Mouse (Mus musculus): Measurements from ENCODE around the gene Chil1. TPM values are rescaled to one million over a fixed set of nuclear protein-coding genes. Genes with fewer than 3 reads are reported as not detected.

Chil1 gene
- polyA plus RNA-seq, 1 experiment = 0.08 TPM

DNA sequence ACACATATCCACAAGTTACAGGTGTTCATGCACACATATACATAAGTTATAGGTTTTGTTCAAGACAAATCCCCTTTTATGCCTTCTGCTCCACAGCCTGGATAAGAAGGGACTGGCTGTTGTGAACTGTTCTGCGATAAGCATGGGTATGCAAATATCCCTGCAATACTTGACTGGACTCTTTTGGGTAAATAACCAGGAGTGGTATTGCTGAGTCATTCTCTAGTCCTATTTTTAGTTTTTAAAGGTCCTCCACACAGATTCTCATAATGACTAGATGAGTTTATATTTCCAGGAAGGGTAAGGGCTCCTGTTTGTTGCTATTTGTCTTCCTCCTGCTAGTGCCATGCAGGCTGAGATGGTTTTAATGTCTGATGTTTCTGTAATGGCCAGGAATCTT lies 39.2 kb downstream of the Chil1 start:
- Histone ChIP-seq H3K27me3 (ENCODE audit: control insufficient read depth, insufficient read depth, insufficient read length) (peaks cover 14% of the 10 kb centered on the region), H3K79me3 (ENCODE audit: low read depth) (no peaks in the 10 kb centered on the region), H3K4me3 (ENCODE audit: insufficient read depth, poor library complexity, severe bottlenecking) (no peak overlapping the region), H3K79me2 (ENCODE audit: control insufficient read depth, insufficient read depth) (no peaks in the 10 kb centered on the region), H3K36me3 (ENCODE audit: control insufficient read depth, insufficient read depth) (no peaks in the 10 kb centered on the region), H3ac (ENCODE audit: control insufficient read depth, insufficient read length, low read depth) (no peak overlapping the region)
- no peak for TF ChIP-seq MAX (IDR thresholded peaks at IDR 0.05)
- TF ChIP-seq CEBPB (IDR thresholded peaks at IDR 0.05; ENCODE audit: low read depth) = no peak
- TF ChIP-seq CTCF (IDR thresholded peaks at IDR 0.05; ENCODE audit: control insufficient read depth, insufficient read depth, insufficient read length) = no peak
- no peak for TF ChIP-seq MYOD1 (IDR thresholded peaks at IDR 0.05; ENCODE audit: control insufficient read depth, insufficient read length, low read depth)
- TF ChIP-seq USF1 (IDR thresholded peaks at IDR 0.05; ENCODE audit: low read depth) = no peak
- no peak for TF ChIP-seq FOSL1 (IDR thresholded peaks at IDR 0.05; ENCODE audit: insufficient read depth, low read length, poor library complexity, severe bottlenecking)
- no peak for TF ChIP-seq MYOG (IDR thresholded peaks at IDR 0.05; ENCODE audit: control insufficient read depth, extremely low read depth, insufficient read length)

DNA sequence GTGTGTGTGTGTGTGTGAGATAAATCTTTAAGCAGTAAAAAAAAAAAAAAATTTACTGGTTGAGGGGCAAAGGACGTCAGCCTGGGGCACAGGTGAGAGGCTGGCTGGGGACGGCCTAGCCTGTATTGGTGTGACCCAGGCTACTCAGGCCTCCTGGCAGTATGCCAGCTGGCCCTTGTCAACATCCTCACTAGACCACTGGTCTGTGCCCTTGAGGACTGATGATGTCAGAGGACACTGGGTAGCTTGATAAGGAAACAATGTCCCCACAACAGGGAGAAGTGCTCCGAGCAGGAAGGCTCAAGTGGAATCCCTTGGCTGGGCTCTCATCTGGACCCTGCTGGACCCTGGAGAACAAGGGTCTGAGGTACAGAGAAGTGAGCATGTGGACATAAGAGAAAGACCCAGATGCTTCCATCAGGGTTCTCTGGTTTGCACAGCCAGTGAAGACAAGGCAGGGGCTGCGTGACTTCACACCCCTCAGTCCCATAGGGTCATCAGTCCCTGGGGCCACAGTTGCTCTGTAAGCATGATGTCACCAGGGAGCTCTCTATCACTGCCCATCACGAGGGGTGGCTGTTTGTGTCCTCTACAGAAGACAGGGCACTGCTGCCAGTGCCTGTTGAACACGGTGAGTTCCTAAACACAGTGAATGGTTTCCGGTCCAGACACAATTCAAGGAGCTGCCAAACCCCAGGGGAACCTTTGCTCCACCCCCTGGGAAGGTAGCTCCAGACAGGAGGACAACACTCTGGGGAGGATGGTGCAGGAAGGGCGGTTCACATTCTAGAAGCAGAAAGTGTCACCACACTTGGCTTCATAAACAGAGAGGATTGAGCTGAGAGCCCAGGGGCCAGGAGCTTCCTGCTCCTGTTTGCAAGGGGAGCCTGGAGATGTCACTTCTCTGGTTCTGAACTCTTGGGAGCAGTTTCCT lies 40.4 kb downstream of the Chil1 start:
- no peaks in the 10 kb centered on the region for H3K79me3 ChIP-seq (ENCODE audit: low read depth)
- H3K79me2 ChIP-seq (ENCODE audit: control insufficient read depth, insufficient read depth) = no peaks in the 10 kb centered on the region
- no peaks in the 10 kb centered on the region for H3K36me3 ChIP-seq (ENCODE audit: control insufficient read depth, insufficient read depth)
- TF ChIP-seq MYOG (IDR thresholded peaks at IDR 0.05; ENCODE audit: control insufficient read depth, extremely low read depth, insufficient read length) (no peak), CEBPB (IDR thresholded peaks at IDR 0.05; ENCODE audit: low read depth) (no peak), MAX (IDR thresholded peaks at IDR 0.05) (no peak), CTCF (IDR thresholded peaks at IDR 0.05; ENCODE audit: control insufficient read depth, insufficient read depth, insufficient read length) (no peak)
- no peak overlapping the region for H3ac ChIP-seq (ENCODE audit: control insufficient read depth, insufficient read length, low read depth)
- H3K4me3 ChIP-seq (ENCODE audit: insufficient read depth, poor library complexity, severe bottlenecking) = no peak overlapping the region
- H3K27me3 ChIP-seq (ENCODE audit: control insufficient read depth, insufficient read depth, insufficient read length) = peaks cover 20% of the 10 kb centered on the region

DNA sequence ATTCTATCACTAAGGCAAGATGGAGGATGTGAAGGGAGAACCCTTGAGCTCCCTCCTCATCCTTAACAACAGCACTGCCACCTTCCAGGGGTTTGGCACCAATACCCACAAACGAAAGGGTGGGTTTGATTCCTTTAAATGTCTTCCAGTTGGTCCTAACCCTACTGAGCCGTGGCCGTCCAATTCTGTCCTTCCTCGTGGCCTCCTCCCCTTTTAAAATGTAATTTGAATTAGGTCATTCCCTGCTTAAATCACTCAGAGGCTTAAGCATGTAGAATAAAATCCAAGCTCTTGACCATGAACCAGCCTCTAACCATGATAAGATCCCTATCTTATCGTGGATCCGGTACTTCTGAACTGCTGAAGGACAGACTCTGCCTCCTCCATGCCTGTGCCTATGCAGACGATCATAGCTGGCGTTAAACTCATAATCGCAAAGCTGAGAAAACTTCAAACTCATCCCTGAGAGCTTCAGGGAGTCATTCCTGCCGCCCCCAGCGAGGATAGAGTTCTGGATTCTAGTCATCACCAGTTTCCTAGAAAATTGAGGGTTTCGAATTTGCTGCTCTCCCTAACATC lies 42.8 kb downstream of the Chil1 start:
- Histone ChIP-seq H3ac (ENCODE audit: control insufficient read depth, insufficient read length, low read depth) (no peak overlapping the region), H3K36me3 (ENCODE audit: control insufficient read depth, insufficient read depth) (no peaks in the 10 kb centered on the region), H3K79me3 (ENCODE audit: low read depth) (no peaks in the 10 kb centered on the region), H3K79me2 (ENCODE audit: control insufficient read depth, insufficient read depth) (no peaks in the 10 kb centered on the region), H3K4me3 (ENCODE audit: insufficient read depth, poor library complexity, severe bottlenecking) (no peak overlapping the region), H3K27me3 (ENCODE audit: control insufficient read depth, insufficient read depth, insufficient read length) (peaks cover 24% of the 10 kb centered on the region)
- TF ChIP-seq USF1 (IDR thresholded peaks at IDR 0.05; ENCODE audit: low read depth) (no peak), MAX (IDR thresholded peaks at IDR 0.05) (no peak), MYOG (IDR thresholded peaks at IDR 0.05; ENCODE audit: control insufficient read depth, extremely low read depth, insufficient read length) (no peak), CEBPB (IDR thresholded peaks at IDR 0.05; ENCODE audit: low read depth) (no peak), CTCF (IDR thresholded peaks at IDR 0.05; ENCODE audit: control insufficient read depth, insufficient read depth, insufficient read length) (no peak), MYOD1 (IDR thresholded peaks at IDR 0.05; ENCODE audit: control insufficient read depth, insufficient read length, low read depth) (no peak), FOSL1 (IDR thresholded peaks at IDR 0.05; ENCODE audit: insufficient read depth, low read length, poor library complexity, severe bottlenecking) (no peak)

DNA sequence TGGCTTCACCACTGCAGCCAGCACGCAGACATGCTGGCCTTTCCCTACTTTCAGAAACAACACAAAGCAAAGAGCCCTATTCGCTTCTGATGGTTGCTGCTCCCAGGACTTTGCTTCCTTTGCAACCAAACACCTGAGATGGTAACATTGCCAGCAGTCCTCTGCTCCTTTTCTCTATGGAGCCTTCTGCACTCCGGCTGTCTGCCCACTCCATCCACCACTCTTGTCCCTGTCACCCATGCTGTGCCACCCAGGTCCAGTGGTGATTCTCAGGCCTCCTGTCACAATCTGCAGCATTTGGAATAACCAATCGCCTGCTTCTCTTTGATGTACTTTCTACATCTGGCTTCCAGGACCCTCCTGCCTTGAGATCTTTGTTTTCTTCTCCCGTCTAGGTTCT lies 43.4 kb downstream of the Chil1 start:
- Histone ChIP-seq H3ac (ENCODE audit: control insufficient read depth, insufficient read length, low read depth) (no peak overlapping the region), H3K27me3 (ENCODE audit: control insufficient read depth, insufficient read depth, insufficient read length) (peaks cover 24% of the 10 kb centered on the region), H3K79me3 (ENCODE audit: low read depth) (no peaks in the 10 kb centered on the region), H3K4me3 (ENCODE audit: insufficient read depth, poor library complexity, severe bottlenecking) (no peak overlapping the region), H3K36me3 (ENCODE audit: control insufficient read depth, insufficient read depth) (no peaks in the 10 kb centered on the region), H3K79me2 (ENCODE audit: control insufficient read depth, insufficient read depth) (no peaks in the 10 kb centered on the region)
- TF ChIP-seq FOSL1 (IDR thresholded peaks at IDR 0.05; ENCODE audit: insufficient read depth, low read length, poor library complexity, severe bottlenecking) (no peak), CEBPB (IDR thresholded peaks at IDR 0.05; ENCODE audit: low read depth) (no peak), MAX (IDR thresholded peaks at IDR 0.05) (no peak)

DNA sequence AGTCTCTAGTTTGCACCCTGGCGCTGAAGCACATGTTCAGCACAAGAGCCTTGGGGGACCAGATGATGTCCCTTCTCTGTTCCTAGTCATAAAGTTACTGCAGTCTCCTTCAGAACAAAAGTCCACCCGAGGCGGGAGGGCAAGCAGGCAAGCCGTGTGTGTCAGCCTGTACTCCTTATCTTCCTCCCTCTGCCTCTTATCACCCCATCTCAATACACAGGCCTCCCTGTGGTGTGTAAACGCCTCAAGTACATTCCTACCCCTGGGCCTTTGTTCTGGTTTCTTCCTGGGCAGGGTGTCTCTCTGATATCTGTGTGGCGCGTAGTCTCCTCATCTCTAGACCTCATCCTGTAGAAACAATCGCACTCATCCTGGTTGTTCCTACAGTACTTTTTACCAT lies 44.8 kb downstream of the Chil1 start:
- no peak for TF ChIP-seq MYOD1 (IDR thresholded peaks at IDR 0.05; ENCODE audit: control insufficient read depth, insufficient read length, low read depth)
- TF ChIP-seq USF1 (IDR thresholded peaks at IDR 0.05; ENCODE audit: low read depth) = no peak
- no peak for TF ChIP-seq FOSL1 (IDR thresholded peaks at IDR 0.05; ENCODE audit: insufficient read depth, low read length, poor library complexity, severe bottlenecking)
- TF ChIP-seq MAX (IDR thresholded peaks at IDR 0.05) = no peak
- no peaks in the 10 kb centered on the region for H3K79me3 ChIP-seq (ENCODE audit: low read depth)
- H3K79me2 ChIP-seq (ENCODE audit: control insufficient read depth, insufficient read depth) = no peaks in the 10 kb centered on the region
- H3ac ChIP-seq (ENCODE audit: control insufficient read depth, insufficient read length, low read depth) = no peak overlapping the region
- peaks cover 30% of the 10 kb centered on the region for H3K27me3 ChIP-seq (ENCODE audit: control insufficient read depth, insufficient read depth, insufficient read length)
- H3K36me3 ChIP-seq (ENCODE audit: control insufficient read depth, insufficient read depth) = no peaks in the 10 kb centered on the region
- H3K4me3 ChIP-seq (ENCODE audit: insufficient read depth, poor library complexity, severe bottlenecking) = no peak overlapping the region
